Mouse (Mus musculus) lung, adult 2 months (tissue): ENCODE measurements around the gene 1700020L24Rik.

Experiments
- CTCF ChIP-seq: fragments of 200-500 bp; IDR thresholded peaks from 2 replicates; pipeline ENCODE4 v1.5.1; 2011; ENCODE audit warnings: mild to moderate bottlenecking, low read length, control low read depth; ENCODE audit not compliant: insufficient read depth
- POLR2A ChIP-seq: fragments of 200-500 bp; IDR thresholded peaks from 2 replicates; pipeline ENCODE4 v1.6.1; 2011; ENCODE audit warnings: low read depth, mild to moderate bottlenecking, control low read depth, low read length, borderline replicate concordance; ENCODE audit errors: extremely low read depth

GRCm38 (mm10) chr11:83473235-83474016, 35.9 kb downstream of the 1700020L24Rik start:
- TF ChIP-seq POLR2A (no peak), CTCF (no peak)
